Mouse (Mus musculus): ENCODE data around the gene Tmem145.

DNA sequence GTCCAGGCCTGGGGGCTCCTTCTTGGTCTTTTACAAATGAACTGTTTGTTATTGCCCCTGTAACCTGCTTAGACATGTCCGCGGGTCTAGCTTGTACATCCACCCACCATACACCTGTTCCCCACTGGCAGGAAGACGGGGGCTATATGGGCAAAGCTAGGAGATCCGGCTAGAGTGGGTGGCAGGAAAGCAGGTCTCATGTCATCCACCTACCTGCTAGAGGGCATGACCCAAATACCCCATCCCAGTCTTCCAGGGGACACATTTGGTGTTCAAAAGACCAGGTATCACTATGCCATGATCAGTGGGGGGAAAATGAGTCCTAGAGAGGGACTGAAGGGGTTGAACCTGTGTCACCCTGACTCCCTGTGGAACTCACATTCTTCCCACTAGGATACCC, 28.5 kb upstream of the Tmem145 start:
- TF ChIP-seq CTCF (IDR thresholded peaks at IDR 0.05; ENCODE audit: low read depth), result no peak
- TF ChIP-seq EP300 (IDR thresholded peaks at IDR 0.05; ENCODE audit: low read depth), result no peak
